Mouse (Mus musculus): ENCODE results near the gene Gm12185. TPM values are rescaled to one million over a fixed set of nuclear protein-coding genes. Genes with fewer than 3 reads are reported as not detected.
"Not testable (repeated sequence)": the region's sequence is repeated elsewhere in the genome, so short reads cannot be mapped to it uniquely, and the experiment has no call there.

Gene Gm12185
- polyA plus RNA-seq (2016; fragmentation: Nextera tagmentation; extraction: Ambion mirVana): not detected in 2 replicates

- H3K4me1 ChIP-seq; DNase-seq (ENCODE audit: low spot score); H3K27ac ChIP-seq; H3K4me3 ChIP-seq; H3K36me3 ChIP-seq; H3K27me3 ChIP-seq (ENCODE audit: low read depth, poor library complexity, severe bottlenecking); H3K9me3 ChIP-seq (replicated peaks): not testable (repeated sequence)
- 79% methylated on average over 4 of the region's 4 CpGs for WGBS
These were observed at the start of gene Gm12185 for GRCm38 (mm10) chr11:48991740-48992520. Gene Gm12185 (minus strand): TSS chr11:48992226.

- not testable (repeated sequence) for H3K36me3 ChIP-seq; H3K27ac ChIP-seq; H3K4me1 ChIP-seq; DNase-seq (ENCODE audit: low spot score); H3K9me3 ChIP-seq (replicated peaks); H3K27me3 ChIP-seq (ENCODE audit: low read depth, poor library complexity, severe bottlenecking); H3K4me3 ChIP-seq
These were observed 20.0 kb upstream of the Gm12185 start for GRCm38 (mm10) chr11:49012074-49012473.

GRCm38 (mm10) chr11:49006785-49007184, 14.8 kb upstream of the Gm12185 start:
- DNase-seq (ENCODE audit: low spot score); H3K4me1 ChIP-seq; H3K27me3 ChIP-seq (ENCODE audit: low read depth, poor library complexity, severe bottlenecking); H3K36me3 ChIP-seq; H3K27ac ChIP-seq; H3K4me3 ChIP-seq; H3K9me3 ChIP-seq (replicated peaks): not testable (repeated sequence)
- 50% methylated on average over 1 of the region's 1 CpGs for WGBS

- not testable (repeated sequence) for DNase-seq (ENCODE audit: low spot score); H3K27ac ChIP-seq; H3K36me3 ChIP-seq; H3K4me1 ChIP-seq; H3K27me3 ChIP-seq (ENCODE audit: low read depth, poor library complexity, severe bottlenecking); H3K9me3 ChIP-seq (replicated peaks); H3K4me3 ChIP-seq
- WGBS: 83% methylated on average over 2 of the region's 2 CpGs
These were observed 14.3 kb upstream of the Gm12185 start for GRCm38 (mm10) chr11:49006317-49006716.

GRCm38 (mm10) chr11:49000411-49000810, 8.4 kb upstream of the Gm12185 start:
- WGBS: 78% methylated on average over 1 of the region's 1 CpGs
- H3K9me3 ChIP-seq (replicated peaks); DNase-seq (ENCODE audit: low spot score); H3K27me3 ChIP-seq (ENCODE audit: low read depth, poor library complexity, severe bottlenecking); H3K4me1 ChIP-seq; H3K4me3 ChIP-seq; H3K36me3 ChIP-seq; H3K27ac ChIP-seq: not testable (repeated sequence)

- not testable (repeated sequence) for H3K4me1 ChIP-seq; H3K27me3 ChIP-seq (ENCODE audit: low read depth, poor library complexity, severe bottlenecking); DNase-seq (ENCODE audit: low spot score); H3K36me3 ChIP-seq; H3K4me3 ChIP-seq; H3K27ac ChIP-seq; H3K9me3 ChIP-seq (replicated peaks)
- WGBS: 71% methylated on average over 2 of the region's 2 CpGs
These were observed 2.0 kb upstream of the Gm12185 start, which contains the start of gene Tgtp1 for GRCm38 (mm10) chr11:48994018-48994417. Gene Tgtp1 (minus strand): TSS chr11:48994172.

- DNase-seq (ENCODE audit: low spot score); H3K4me1 ChIP-seq; H3K27ac ChIP-seq; H3K36me3 ChIP-seq; H3K27me3 ChIP-seq (ENCODE audit: low read depth, poor library complexity, severe bottlenecking); H3K4me3 ChIP-seq; H3K9me3 ChIP-seq (replicated peaks): not testable (repeated sequence)
- 19% methylated on average over 10 of the region's 10 CpGs for WGBS
These were observed 1.3 kb upstream of the Gm12185 start for GRCm38 (mm10) chr11:48993296-48993695.

- DNase-seq (ENCODE audit: low spot score); H3K4me3 ChIP-seq; H3K4me1 ChIP-seq; H3K27me3 ChIP-seq (ENCODE audit: low read depth, poor library complexity, severe bottlenecking); H3K36me3 ChIP-seq; H3K9me3 ChIP-seq (replicated peaks); H3K27ac ChIP-seq: not testable (repeated sequence)
- WGBS: 79% methylated on average over 2 of the region's 2 CpGs
These were observed 2.0 kb downstream of the Gm12185 start for GRCm38 (mm10) chr11:48989981-48990380.

GRCm38 (mm10) chr11:48988219-48988618, 3.8 kb downstream of the Gm12185 start:
- H3K27ac ChIP-seq; H3K4me3 ChIP-seq; H3K9me3 ChIP-seq (replicated peaks); H3K4me1 ChIP-seq; DNase-seq (ENCODE audit: low spot score); H3K36me3 ChIP-seq; H3K27me3 ChIP-seq (ENCODE audit: low read depth, poor library complexity, severe bottlenecking): not testable (repeated sequence)
- WGBS: 81% methylated on average over 2 of the region's 3 CpGs

GRCm38 (mm10) chr11:48982848-48983247, 9.2 kb downstream of the Gm12185 start:
- not testable (repeated sequence) for H3K4me1 ChIP-seq; H3K27ac ChIP-seq; H3K36me3 ChIP-seq; H3K4me3 ChIP-seq; H3K27me3 ChIP-seq (ENCODE audit: low read depth, poor library complexity, severe bottlenecking); DNase-seq (ENCODE audit: low spot score); H3K9me3 ChIP-seq (replicated peaks)
- no CpG with 5 or more reads among the region's 3 CpGs for WGBS

GRCm38 (mm10) chr11:48980052-48980451, 12.0 kb downstream of the Gm12185 start:
- H3K4me1 ChIP-seq; H3K36me3 ChIP-seq; H3K4me3 ChIP-seq; DNase-seq (ENCODE audit: low spot score); H3K27ac ChIP-seq; H3K27me3 ChIP-seq (ENCODE audit: low read depth, poor library complexity, severe bottlenecking); H3K9me3 ChIP-seq (replicated peaks): not testable (repeated sequence)
- no CpG with 5 or more reads among the region's 5 CpGs for WGBS

- not testable (repeated sequence) for H3K27ac ChIP-seq; H3K4me1 ChIP-seq; DNase-seq (ENCODE audit: low spot score); H3K27me3 ChIP-seq (ENCODE audit: low read depth, poor library complexity, severe bottlenecking); H3K4me3 ChIP-seq; H3K9me3 ChIP-seq (replicated peaks); H3K36me3 ChIP-seq
- WGBS: no CpG with 5 or more reads among the region's 3 CpGs
These were observed 12.8 kb downstream of the Gm12185 start, which contains the start of gene 9930111J21Rik1 for GRCm38 (mm10) chr11:48979251-48979650. Gene 9930111J21Rik1 (minus strand): TSS chr11:48979398.

GRCm38 (mm10) chr11:48978240-48978939, 13.6 kb downstream of the Gm12185 start, which contains the start of gene Olfr56:
Gene Olfr56 (plus strand): TSS chr11:48978889.
- DNase-seq (ENCODE audit: low spot score); H3K27ac ChIP-seq; H3K9me3 ChIP-seq (replicated peaks); H3K36me3 ChIP-seq; H3K4me3 ChIP-seq; H3K27me3 ChIP-seq (ENCODE audit: low read depth, poor library complexity, severe bottlenecking); H3K4me1 ChIP-seq: not testable (repeated sequence)
- WGBS: no CpG with 5 or more reads among the region's 1 CpGs

All from limb, embryonic 10.5 days (tissue).